Mouse (Mus musculus) lung, postnatal 0 days (tissue): ENCODE measurements around the gene Capn1.

Source experiments
- CTCF ChIP-seq: IDR thresholded peaks from 2 replicates; pipeline ENCODE4 v1.5.1; 2016; ENCODE audit warnings: antibody characterized with exemption, mild to moderate bottlenecking
- EP300 ChIP-seq: IDR thresholded peaks from 2 replicates; pipeline ENCODE4 v1.6.1; 2016; ENCODE audit warnings: antibody characterized with exemption, mild to moderate bottlenecking, control low read depth

DNA sequence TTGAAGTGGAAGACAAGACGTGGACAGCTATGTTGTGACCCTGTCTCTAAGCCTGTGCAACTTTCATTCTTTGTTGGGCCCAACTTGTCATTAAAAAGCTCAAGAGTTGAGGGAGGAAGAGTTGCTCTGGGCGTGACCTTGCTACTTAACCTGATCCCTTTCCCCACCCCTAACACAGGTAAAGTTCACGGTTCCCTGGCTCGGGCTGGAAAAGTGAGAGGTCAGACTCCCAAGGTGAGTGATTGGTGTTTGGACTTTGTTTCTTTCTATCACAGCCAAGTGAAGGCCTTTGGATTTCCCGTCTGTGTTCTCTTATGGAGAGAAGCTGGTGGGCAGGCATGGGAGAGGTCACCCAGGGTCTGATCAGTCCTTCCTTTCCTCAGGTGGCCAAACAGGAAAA, 43.3 kb upstream of the Capn1 start:
- TF ChIP-seq CTCF (no peak), EP300 (no peak)
